Mouse (Mus musculus) heart, adult 2 months (tissue): Measurements from ENCODE around the gene Adgrv1.

Source experiments
- CTCF ChIP-seq: fragments of 200-600 bp; IDR thresholded peaks from 2 replicates; pipeline ENCODE4 v1.8.1; 2022; ENCODE audit warnings: antibody characterized with exemption, mild to moderate bottlenecking, moderate library complexity
- EP300 ChIP-seq: fragments of 200-500 bp; IDR thresholded peaks from 2 replicates; pipeline ENCODE4 v1.6.1; 2011; ENCODE audit warnings: low read depth, low read length, control low read depth; ENCODE audit not compliant: insufficient read depth
- POLR2A ChIP-seq: fragments of 200-500 bp; IDR thresholded peaks from 2 replicates; pipeline ENCODE4 v1.6.1; 2011; ENCODE audit warnings: mild to moderate bottlenecking, low read depth, low read length, control low read depth; ENCODE audit not compliant: insufficient read depth

DNA sequence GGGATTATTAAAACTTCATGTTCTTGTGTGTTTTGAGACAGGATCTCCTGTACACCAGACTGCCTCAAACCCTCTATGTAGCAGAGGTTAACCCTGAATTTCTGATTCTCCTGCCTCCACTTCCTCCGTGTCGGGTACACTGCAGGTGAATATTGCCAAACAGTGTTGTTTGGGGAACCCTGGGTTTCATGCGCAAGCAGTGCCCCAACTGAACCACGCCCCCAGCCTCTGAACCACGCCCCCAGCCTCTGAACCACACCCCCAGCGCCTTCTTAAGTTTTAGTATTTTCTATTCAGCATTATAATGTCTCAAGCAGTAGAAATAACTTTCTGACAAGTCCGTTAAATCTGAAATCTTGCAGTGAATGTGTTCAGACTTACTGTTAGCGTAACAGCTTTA lies 195.9 kb downstream of the Adgrv1 start:
- no peak for TF ChIP-seq POLR2A
- TF ChIP-seq CTCF: no peak
- no peak for TF ChIP-seq EP300
